Mouse (Mus musculus): ENCODE results near the gene Mapk8ip2.

Mapk8ip2 gene

GRCm38 (mm10) chr15:89453865-89454478 lies at the start of gene Mapk8ip2:
Gene Mapk8ip2 (plus strand): TSS chr15:89453913.
- in situ Hi-C loops (cut with MboI; ENCODE audit: unreplicated experiment in 2 of 2) = no loop called here

DNA sequence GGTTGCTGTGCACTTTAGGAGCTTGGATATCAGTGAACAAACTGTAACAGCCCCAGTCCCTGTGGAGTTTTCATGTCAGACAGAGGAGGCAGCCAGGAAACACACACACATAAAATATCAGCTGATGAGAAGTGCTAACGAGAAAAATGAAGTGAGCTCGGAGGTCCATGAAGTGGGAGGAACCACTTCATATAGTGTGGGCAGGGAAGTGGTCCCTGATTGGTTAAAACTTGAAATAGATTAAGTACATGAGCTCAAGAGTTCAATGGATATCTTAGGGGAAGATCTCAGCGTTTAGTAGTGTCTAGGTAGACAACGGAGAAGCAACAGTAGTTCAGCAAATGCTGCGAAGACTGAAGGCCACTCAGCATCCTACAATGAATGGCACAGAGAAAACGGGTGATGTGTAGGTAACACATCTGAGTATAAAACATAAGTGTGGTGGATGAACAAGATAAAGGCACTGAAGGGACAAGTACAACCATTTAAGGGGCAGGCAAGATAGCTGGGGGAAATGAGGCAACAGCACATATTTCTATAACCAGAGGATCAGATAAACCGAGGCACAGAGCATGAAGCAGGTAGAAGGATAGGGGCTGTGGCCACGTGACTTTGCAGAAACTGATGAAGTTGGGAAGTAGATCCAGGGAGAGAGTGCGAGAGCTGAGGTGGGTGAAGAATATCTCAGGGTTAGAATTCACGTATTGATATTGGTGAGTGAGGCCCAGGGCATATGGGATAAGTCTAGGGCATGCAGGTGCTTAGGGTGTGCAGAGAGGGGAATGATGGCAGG lies 48.7 kb upstream of the Mapk8ip2 start:
- in situ Hi-C loops (cut with MboI; ENCODE audit: unreplicated experiment in 2 of 2) = no loop called here

GRCm38 (mm10) chr15:89406691-89407090 lies 47.0 kb upstream of the Mapk8ip2 start:
- in situ Hi-C loops (cut with MboI; ENCODE audit: unreplicated experiment in 2 of 2) = no loop called here

- in situ Hi-C loops (cut with MboI; ENCODE audit: unreplicated experiment in 2 of 2) = no loop called here
Observed at GRCm38 (mm10) chr15:89410118-89410517, 43.6 kb upstream of the Mapk8ip2 start, which contains the start of gene Syce3. Gene Syce3 (minus strand): TSS chr15:89410503.

- in situ Hi-C loops (cut with MboI; ENCODE audit: unreplicated experiment in 2 of 2) = no loop called here
Observed at GRCm38 (mm10) chr15:89415282-89415681, 38.4 kb upstream of the Mapk8ip2 start.

GRCm38 (mm10) chr15:89421938-89422337 lies 31.8 kb upstream of the Mapk8ip2 start:
- in situ Hi-C loops (cut with MboI; ENCODE audit: unreplicated experiment in 2 of 2) = no loop called here

DNA sequence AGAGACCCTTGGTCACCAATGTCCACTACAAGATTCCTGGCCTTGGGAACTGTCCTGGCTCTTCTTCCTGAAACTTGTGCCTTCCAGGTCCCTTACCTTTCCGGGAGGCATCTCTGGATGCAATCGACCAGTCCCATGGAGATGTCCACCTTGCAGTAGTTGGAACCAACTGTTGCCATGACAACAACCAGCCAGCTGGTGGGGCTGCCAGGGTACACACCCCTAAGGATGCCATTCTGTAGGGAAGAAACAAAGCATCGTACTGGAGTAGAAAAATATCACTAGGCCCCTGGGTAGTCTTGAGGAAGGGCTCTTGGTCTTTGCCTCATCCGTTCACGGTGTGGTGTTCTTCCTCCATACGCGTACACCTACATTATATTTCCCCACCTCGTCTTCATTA lies 29.1 kb upstream of the Mapk8ip2 start:
- in situ Hi-C loops (cut with MboI; ENCODE audit: unreplicated experiment in 2 of 2) = loop anchor here in 1 of 2 experiments (5.0 kb wide), 1 partner anchor 52 kb away; the partner anchor contains the start of gene Sco2

DNA sequence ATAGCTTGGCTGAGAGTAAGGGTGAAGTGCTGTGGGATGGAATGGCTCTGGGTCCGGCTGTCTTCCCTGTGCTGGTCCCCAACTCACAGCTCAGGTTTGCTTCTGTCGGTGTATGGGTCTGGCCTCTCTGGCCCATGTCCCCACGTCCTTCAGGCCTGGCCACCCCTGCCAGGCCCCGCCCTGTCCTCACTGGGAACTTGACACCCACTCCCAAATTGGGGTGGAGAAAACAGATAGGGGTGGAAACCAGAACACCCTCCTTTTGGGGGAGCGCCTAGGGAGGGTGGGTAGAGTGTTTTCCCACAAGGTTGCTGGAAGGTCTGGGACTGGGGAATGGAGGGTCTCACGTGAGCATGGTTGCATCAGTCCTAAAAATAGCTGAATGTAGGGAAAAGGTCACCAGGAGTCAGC lies 28.0 kb upstream of the Mapk8ip2 start, which contains the start of gene Cpt1b:
TSS of gene Cpt1b (minus strand) at position 153 of the 411 bp plus-strand sequence.
- in situ Hi-C loops (cut with MboI; ENCODE audit: unreplicated experiment in 2 of 2) = loop anchor here in 1 of 2 experiments (5.0 kb wide), 1 partner anchor 53 kb away; the partner anchor contains the start of gene Sco2

DNA sequence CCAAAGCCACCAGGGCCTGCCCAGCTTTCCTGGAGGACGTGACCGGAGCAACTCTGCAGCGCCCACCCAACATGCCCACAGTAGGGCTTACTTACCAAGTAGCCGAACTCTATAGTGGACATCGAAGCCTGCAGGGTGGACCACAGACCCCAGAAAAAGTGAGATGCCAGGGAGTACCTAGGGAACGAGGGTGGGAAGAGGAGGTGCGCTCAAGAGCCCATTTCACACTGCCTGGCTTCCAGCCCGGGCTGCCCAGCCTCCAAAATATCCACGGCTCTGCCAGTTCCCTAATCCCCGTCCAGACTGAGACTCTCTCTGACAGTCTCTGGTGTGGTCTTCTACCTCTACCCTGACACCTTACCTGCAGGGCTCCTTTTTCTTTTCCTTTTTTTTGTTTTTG lies 27.0 kb upstream of the Mapk8ip2 start:
- in situ Hi-C loops (cut with MboI; ENCODE audit: unreplicated experiment in 2 of 2) = loop anchor here in 1 of 2 experiments (5.0 kb wide), 1 partner anchor 54 kb away; the partner anchor contains the start of gene Sco2

DNA sequence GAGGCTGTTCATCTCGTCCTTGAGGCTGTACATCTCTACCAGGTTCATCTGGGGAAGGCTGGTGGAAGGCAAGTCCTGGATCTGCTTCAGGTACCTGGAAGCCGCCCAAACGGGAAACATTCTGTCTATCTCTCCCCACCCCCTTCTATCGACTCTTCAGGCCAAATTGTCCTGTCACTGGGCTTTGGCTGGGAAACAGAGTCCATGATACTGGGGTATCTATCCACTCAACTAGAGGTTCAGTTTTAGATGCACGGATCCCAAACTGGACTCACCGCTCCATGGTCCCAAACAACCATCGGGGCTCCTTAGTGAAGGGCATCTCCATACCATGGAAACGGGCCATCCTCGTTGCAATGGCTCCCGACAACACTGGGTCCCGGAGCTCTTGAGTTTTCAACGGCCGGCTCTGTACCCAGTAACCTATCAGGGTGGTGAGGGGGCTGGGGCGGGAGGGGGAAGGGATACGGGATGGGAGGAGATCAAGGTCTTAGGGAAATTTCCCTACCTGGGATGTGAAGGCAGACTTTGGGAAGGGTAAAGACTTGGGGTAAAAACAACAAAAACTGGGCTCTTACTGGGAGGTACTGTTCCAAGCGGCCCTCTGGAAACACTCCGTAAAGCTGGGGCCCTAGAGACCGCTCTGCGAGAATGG lies 25.4 kb upstream of the Mapk8ip2 start:
- in situ Hi-C loops (cut with MboI; ENCODE audit: unreplicated experiment in 2 of 2) = loop anchor here in 1 of 2 experiments (5.0 kb wide), 1 partner anchor 56 kb away; the partner anchor contains the start of gene Sco2

DNA sequence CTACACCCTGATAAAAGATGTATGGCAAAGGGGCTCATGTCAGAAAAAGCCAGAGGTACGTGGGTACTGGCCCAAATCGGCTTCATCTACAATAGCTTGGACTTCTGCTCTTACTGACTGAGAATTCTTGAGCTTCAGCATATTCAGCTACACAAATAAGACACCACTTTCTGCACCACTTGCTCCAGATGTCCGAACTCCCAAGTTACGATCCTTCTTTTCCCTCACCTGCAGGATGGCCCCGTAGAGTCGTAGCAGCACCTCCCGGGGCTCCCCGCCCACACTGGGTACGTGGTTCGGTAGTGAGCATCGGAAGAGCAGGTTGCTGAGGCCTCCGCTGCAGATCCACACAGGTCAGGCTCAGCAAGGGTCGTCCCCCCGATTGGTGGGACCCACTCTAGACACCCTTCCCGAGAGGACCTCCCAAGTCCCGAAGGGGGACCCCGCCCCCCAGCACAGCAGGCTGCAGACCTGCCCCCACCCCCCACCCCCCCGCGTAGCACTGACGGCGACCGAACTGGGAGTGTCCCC lies 24.8 kb upstream of the Mapk8ip2 start:
- in situ Hi-C loops (cut with MboI; ENCODE audit: unreplicated experiment in 2 of 2) = loop anchor here in 1 of 2 experiments (5.0 kb wide), 1 partner anchor 57 kb away; the partner anchor contains the start of gene Sco2

DNA sequence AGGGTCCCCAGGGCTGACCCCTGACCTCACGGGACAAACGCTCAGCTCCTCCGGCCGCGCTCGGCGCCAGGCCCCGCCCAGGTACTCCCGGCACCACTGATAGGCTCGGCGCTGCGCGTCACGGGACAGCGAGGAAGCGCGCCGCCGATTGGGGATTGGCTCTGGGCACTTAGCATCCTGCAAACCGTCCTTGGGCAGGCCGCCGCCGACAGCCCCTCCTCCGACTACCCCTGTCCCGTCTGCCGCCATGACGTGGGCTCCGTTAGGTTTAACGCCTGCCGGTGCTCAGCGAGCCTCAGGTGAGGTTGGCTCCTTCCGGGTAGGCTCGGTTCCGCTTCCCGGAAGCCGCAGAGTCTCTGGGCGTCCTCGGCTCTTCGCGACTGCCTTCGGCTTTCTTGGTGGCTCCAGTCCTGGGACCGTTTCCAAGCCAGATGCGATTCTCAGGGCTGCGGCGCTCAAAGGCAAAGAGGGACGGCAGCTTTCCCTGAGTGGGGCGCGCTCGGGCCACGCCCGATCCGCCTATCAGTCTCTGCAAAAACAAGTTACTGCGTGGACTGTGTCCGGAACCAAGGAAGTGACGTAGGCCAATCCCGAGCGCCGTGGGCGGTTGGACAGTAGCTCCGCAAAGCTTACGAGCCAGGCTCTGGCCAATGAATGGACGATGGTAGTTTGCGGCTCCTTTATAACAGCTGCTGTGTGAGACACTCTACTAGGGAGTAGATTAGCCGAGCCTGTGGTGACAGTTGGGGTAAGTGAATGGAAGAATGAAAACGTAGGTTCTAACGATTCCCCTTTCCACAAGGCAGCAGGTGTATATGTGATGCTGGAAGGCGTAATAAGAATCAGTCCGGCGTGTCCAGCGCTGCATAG lies 24.1 kb upstream of the Mapk8ip2 start, which contains the start of the genes C730034F03Rik, Gm44502 and Chkb:
TSS of gene C730034F03Rik (plus strand) at position 238 of the 870 bp plus-strand sequence.
TSS of gene Gm44502 (minus strand) at position 345 of the 870 bp plus-strand sequence.
TSS of gene Chkb (minus strand) at position 557 of the 870 bp plus-strand sequence.
- in situ Hi-C loops (cut with MboI; ENCODE audit: unreplicated experiment in 2 of 2) = loop anchor here in 1 of 2 experiments (5.0 to 10.0 kb wide), 2 partner anchors 57 to 605 kb away; partner anchors contain the start of gene Sco2

DNA sequence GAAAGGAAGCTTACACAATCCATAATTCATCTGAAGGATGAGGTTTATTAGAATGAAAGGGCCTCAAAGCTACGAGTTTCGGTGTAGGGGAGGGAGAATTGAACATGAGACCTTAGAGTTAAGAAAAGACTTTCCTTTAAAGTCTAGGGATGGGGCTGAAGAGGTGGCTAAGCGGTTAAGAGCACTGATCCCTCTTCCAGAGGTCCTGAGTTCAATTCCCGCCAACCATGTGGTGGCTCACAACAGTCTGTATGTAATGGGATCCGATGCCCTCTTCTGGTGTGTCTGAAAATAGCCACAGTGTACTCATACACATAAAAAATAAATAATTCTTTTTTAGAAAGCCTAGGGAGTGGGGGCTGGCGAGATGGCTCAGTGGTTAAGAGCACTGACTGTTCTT lies 23.4 kb upstream of the Mapk8ip2 start:
- in situ Hi-C loops (cut with MboI; ENCODE audit: unreplicated experiment in 2 of 2) = loop anchor here in 1 of 2 experiments (10.0 kb wide), 1 partner anchor 606 kb away; no protein-coding TSS in a partner anchor

DNA sequence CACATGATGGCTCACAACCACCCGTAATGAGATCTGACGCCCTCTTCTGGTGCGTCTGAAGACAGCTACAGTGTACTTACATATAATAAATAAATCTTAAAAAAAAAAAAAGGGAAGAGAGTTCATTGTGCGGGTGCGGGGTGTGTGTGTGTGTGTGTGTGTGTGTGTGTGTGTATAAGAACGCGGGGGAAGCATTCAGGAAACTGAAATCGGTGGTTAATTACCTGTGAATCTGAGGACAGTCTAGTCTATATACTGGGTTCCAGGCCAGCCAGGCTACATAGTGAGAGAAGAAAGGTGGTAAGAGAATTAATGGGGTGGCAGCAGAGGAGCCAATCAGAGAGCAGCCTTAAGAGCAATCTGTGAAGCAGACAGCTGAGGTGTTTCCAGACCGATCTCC lies 22.9 kb upstream of the Mapk8ip2 start:
- in situ Hi-C loops (cut with MboI; ENCODE audit: unreplicated experiment in 2 of 2) = loop anchor here in 1 of 2 experiments (10.0 kb wide), 1 partner anchor 606 kb away; no protein-coding TSS in a partner anchor

- in situ Hi-C loops (cut with MboI; ENCODE audit: unreplicated experiment in 2 of 2) = loop anchor here in 1 of 2 experiments (10.0 kb wide), 1 partner anchor 606 kb away; no protein-coding TSS in a partner anchor
Observed at GRCm38 (mm10) chr15:89431271-89431670, 22.4 kb upstream of the Mapk8ip2 start.

DNA sequence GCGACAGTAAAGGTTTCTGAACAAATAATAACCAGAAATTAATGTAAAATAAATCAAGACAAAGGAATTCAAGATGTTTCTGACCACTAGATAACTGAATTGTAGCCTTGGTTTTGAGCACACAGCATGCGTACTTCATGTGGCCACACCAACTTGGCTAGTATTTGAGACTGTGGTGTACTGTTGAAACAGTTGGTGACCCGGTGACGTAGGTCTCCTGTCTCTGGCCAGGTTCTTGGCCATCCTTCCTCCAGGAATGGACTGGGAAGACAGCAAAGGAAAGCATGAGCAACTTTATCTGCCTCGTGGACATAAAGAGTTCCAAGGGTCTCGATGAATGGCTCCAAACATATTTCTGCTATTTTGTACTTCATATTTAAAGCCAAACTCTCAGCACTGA lies 21.9 kb upstream of the Mapk8ip2 start:
- in situ Hi-C loops (cut with MboI; ENCODE audit: unreplicated experiment in 2 of 2) = loop anchor here in 1 of 2 experiments (10.0 kb wide), 1 partner anchor 607 kb away; no protein-coding TSS in a partner anchor

DNA sequence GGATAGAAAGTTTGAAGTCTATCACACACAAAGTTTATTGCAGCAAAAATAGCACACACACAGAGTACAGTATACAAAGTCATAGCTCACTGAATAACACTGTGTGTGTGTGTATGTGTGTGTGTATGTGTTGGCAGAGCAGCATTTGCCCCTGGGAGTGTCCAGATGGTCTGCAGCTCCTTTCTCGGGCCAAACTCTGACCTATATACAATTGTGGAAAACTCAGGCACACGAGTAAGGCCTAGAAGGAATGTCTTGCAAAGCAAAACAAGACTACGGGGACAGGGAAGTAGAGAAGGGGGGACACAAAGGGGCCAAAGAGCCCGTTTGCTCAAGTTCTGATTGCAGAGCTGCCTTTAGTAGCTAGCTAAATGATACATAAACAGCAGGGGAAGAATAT lies 20.8 kb upstream of the Mapk8ip2 start:
- in situ Hi-C loops (cut with MboI; ENCODE audit: unreplicated experiment in 2 of 2) = loop anchor here in 1 of 2 experiments (10.0 kb wide), 1 partner anchor 608 kb away; no protein-coding TSS in a partner anchor

DNA sequence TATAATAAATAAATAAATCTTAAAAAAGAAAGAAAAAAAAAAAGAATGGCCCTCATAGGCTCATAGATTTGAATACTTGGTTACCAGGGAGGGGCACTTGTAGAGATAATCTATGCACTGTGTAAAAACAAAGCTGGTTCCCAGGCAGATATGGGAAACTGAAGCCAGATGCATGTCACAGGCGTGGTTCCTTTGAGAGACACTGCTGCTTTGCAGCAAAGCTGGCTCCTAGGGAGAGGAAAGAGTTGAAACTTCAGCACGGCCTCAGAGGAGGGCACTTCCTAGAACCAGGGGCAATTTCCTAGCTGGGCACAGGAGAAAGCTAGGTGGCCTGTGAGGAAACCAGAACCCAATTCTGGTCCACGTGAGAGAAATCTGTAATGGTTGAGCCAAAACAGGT lies 19.6 kb upstream of the Mapk8ip2 start:
- in situ Hi-C loops (cut with MboI; ENCODE audit: unreplicated experiment in 2 of 2) = loop anchor here in 1 of 2 experiments (10.0 kb wide), 1 partner anchor 609 kb away; no protein-coding TSS in a partner anchor

DNA sequence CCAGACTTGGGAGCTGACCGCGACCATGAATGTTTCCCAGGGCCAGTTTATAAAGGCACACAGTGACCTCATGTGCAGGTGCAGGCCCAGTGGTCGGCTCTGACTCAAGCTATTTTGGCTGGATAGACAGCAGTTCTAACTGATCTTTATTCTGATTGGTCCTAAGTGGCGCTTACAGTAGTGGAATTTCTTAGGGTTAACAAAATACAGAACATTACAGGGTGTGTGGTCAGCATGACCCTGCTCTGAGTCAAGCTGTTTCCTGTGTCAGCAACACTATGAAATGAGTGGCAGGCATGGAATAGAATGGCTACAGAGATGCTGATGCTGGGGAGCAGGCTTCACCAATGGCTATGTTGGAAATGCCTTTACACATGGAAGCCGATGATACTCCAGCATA lies 17.8 kb upstream of the Mapk8ip2 start:
- in situ Hi-C loops (cut with MboI; ENCODE audit: unreplicated experiment in 2 of 2) = loop anchor here in 1 of 2 experiments (10.0 kb wide), 1 partner anchor 611 kb away; no protein-coding TSS in a partner anchor
